Mouse (Mus musculus): ENCODE measurements at regions not wholly inside any gene's neighbourhood (a gene's known extent, or its start where the extent isn't known, plus 50 kb on each side); places are given as distances from the start of the nearest gene placed in this dataset.

DNA sequence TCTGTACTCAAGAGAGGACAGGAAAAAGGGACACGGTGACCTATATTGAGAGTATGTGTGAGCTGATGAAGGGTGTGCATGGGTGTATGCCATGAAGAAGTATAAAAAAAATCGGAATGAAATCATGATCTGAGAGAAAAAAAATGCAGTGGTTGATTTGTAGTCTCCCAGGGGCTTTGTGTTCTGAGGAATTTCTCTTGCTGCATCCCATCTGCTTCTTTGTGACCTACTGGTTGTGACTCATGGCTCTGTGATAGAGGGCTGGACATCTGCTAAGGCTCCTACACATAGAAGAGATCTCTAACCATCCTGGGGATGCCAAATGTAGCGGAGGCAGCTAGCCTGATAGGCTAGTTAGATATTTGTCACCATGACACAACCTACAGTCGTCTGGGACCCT is 92.3 kb upstream of the Tgfbr2 start:
- TF ChIP-seq CTCF (IDR thresholded peaks at IDR 0.05; ENCODE audit: borderline replicate concordance, insufficient read depth, low read depth, low read length), result no peak
- no peak for TF ChIP-seq POLR2A (IDR thresholded peaks at IDR 0.05; ENCODE audit: borderline replicate concordance, insufficient read depth, low read length)
